Mouse (Mus musculus): ENCODE data around the gene Adck2. TPM values are rescaled to one million over a fixed set of nuclear protein-coding genes. Genes with fewer than 3 reads are reported as not detected.

Gene Adck2
- total and polyA plus RNA-seq, 3 experiments: 4.8 to 17.7 (median 16.5) TPM

- in situ Hi-C loops (cut with MboI; ENCODE audit: low pct_ligation_motif_present, low pct_unique_long_range_greater_than_20kb, low sequenced_read_pairs) (no loop called here), dilution Hi-C loops (cut with MboI; ENCODE audit: extremely low pct_ligation_motif_present, extremely low pct_unique_long_range_greater_than_20kb, low sequenced_read_pairs) (no loop called here)
- peak overlapping the region; percentile 57 to 66 (median 66) for H3K4me3 ChIP-seq (replicated peaks in 1 of 3; ENCODE audit: low read depth in 2 of 3, low read length in 2 of 3, poor library complexity in 1 of 3)
- 0 out of 2 replicates have a peak overlapping the region, but pooled peaks have one; percentile 76 for H3K9ac ChIP-seq (ENCODE audit: insufficient read depth, low read depth)
- H3K27me3 ChIP-seq (replicated peaks): no peaks in the 10 kb centered on the region
- H3K27ac ChIP-seq (ENCODE audit: insufficient read depth, low read depth): peak overlapping the region; percentile 95
- H3K4me2 ChIP-seq (ENCODE audit: insufficient read depth, low read depth, poor library complexity, severe bottlenecking): peak overlapping the region; percentile 85
- no peaks in the 10 kb centered on the region for H3K9me3 ChIP-seq (replicated peaks; ENCODE audit: low read length)
- peak; percentile 90 for DNase-seq (ENCODE audit: extremely low read depth)
- H3K79me2 ChIP-seq (replicated peaks; ENCODE audit: control insufficient read depth, extremely low read depth, insufficient read depth, poor library complexity, severe bottlenecking): peaks cover 30% of the 10 kb centered on the region
- peaks cover 20 to 60% of the 10 kb centered on the region in 2 experiments for H3K36me3 ChIP-seq (replicated peaks in 1 of 2; ENCODE audit: control insufficient read depth in 1 of 2, insufficient read depth in 1 of 2, low read length in 1 of 2)
- H3K4me1 ChIP-seq (ENCODE audit: control insufficient read depth in 1 of 2, insufficient read depth in 2 of 2): peaks cover 15 to 36% of the 10 kb centered on the region in 2 experiments
- TF ChIP-seq ZKSCAN1 (IDR thresholded peaks at IDR 0.05; ENCODE audit: borderline replicate concordance, low read depth, low read length) (no peak), IRF4 (IDR thresholded peaks at IDR 0.05; ENCODE audit: low read depth, low read length) (no peak), UBTF (IDR thresholded peaks at IDR 0.05; ENCODE audit: low read depth, low read length) (no peak), EP300 (IDR thresholded peaks at IDR 0.05; ENCODE audit: low read length) (peak; percentile 33; the same call in 1 of the 2 replicates), TBP (conservative IDR thresholded peaks at IDR 0.05; ENCODE audit: low read depth, low read length) (peak; percentile 54; the same call in 1 of the 2 replicates), MAZ (IDR thresholded peaks at IDR 0.05; ENCODE audit: low read depth, low read length) (no peak), MAFK (IDR thresholded peaks at IDR 0.05; ENCODE audit: insufficient replicate concordance, low read length) (no peak), USF2 (conservative IDR thresholded peaks at IDR 0.05; ENCODE audit: low read depth, low read length) (peak; percentile 81), HCFC1 (IDR thresholded peaks at IDR 0.05; ENCODE audit: low read depth, low read length) (no peak), KAT2A (IDR thresholded peaks at IDR 0.05; ENCODE audit: insufficient replicate concordance, low read length) (no peak), NRF1 (IDR thresholded peaks at IDR 0.05; ENCODE audit: low read depth, low read length) (no peak), USF1 (IDR thresholded peaks at IDR 0.05; ENCODE audit: low read depth, low read length) (peak; percentile 84), ETS1 (conservative IDR thresholded peaks at IDR 0.05; ENCODE audit: low read depth, low read length) (no peak; the same call in 1 of the 2 replicates), CTCF (conservative IDR thresholded peaks at IDR 0.05 in 1 of 2, IDR thresholded peaks at IDR 0.05 in 1 of 2; ENCODE audit: low read depth in 2 of 2, low read length in 2 of 2) (no peak), ZC3H11A (IDR thresholded peaks at IDR 0.05; ENCODE audit: low read depth, low read length) (no peak), BHLHE40 (IDR thresholded peaks at IDR 0.05; ENCODE audit: low read depth, low read length) (peak; percentile 93), SMC3 (IDR thresholded peaks at IDR 0.05; ENCODE audit: low read depth, low read length) (no peak), POLR2AphosphoS2 (IDR thresholded peaks at IDR 0.05; ENCODE audit: low read depth, low read length) (no peak), JUN (IDR thresholded peaks at IDR 0.05; ENCODE audit: insufficient read depth, low read depth, low read length) (no peak), MEF2A (IDR thresholded peaks at IDR 0.05; ENCODE audit: borderline replicate concordance, low read depth, low read length) (no peak), ZMIZ1 (IDR thresholded peaks at IDR 0.05; ENCODE audit: low read depth, low read length) (no peak), NELFE (IDR thresholded peaks at IDR 0.05; ENCODE audit: low read depth, low read length) (no peak), ZNF384 (IDR thresholded peaks at IDR 0.05; ENCODE audit: low read depth, low read length) (no peak), GABPA (IDR thresholded peaks at IDR 0.05; ENCODE audit: insufficient replicate concordance, low read depth, low read length) (no peak), RAD21 (IDR thresholded peaks at IDR 0.05; ENCODE audit: low read depth, low read length) (no peak; the same call in 1 of the 2 replicates), JUND (conservative IDR thresholded peaks at IDR 0.05; ENCODE audit: low read depth, low read length) (no peak), POLR2A (IDR thresholded peaks at IDR 0.05; ENCODE audit: low read depth, low read length) (no peak), MAX (IDR thresholded peaks at IDR 0.05; ENCODE audit: low read length) (peak; percentile 77), TCF12 (IDR thresholded peaks at IDR 0.05; ENCODE audit: low read depth, low read length) (no peak), SIN3A (IDR thresholded peaks at IDR 0.05; ENCODE audit: low read length) (peak; percentile 48; the same call in 1 of the 2 replicates), ELF1 (IDR thresholded peaks at IDR 0.05; ENCODE audit: low read depth, low read length) (peak; percentile 67; the same call in 1 of the 2 replicates), CHD2 (IDR thresholded peaks at IDR 0.05; ENCODE audit: low read length) (no peak), MYC (IDR thresholded peaks at IDR 0.05; ENCODE audit: low read depth, low read length) (no peak), PAX5 (IDR thresholded peaks at IDR 0.05; ENCODE audit: low read length) (no peak), RCOR1 (conservative IDR thresholded peaks at IDR 0.05; ENCODE audit: low read depth, low read length) (no peak), MXI1 (IDR thresholded peaks at IDR 0.05; ENCODE audit: low read depth, low read length) (peak; percentile 91), CHD1 (IDR thresholded peaks at IDR 0.05; ENCODE audit: low read depth, low read length) (no peak), E2F4 (IDR thresholded peaks at IDR 0.05; ENCODE audit: insufficient replicate concordance, low read depth, low read length) (no peak)
Observed at GRCm38 (mm10) chr6:39526797-39527196, 46.9 kb upstream of the Adck2 start.

All from CH12.LX (cell line).